Mouse (Mus musculus) spleen, postnatal 14 days (tissue): Measurements from ENCODE around the gene Arl6ip4.

Experiments
- DNase-seq, 2 experiments: peaks; one replicate each; pipeline ENCODE4 v3.0.0; 2021 to 2022; ENCODE audit warnings: low spot score in 2 of 2

Gene Arl6ip4

DNA sequence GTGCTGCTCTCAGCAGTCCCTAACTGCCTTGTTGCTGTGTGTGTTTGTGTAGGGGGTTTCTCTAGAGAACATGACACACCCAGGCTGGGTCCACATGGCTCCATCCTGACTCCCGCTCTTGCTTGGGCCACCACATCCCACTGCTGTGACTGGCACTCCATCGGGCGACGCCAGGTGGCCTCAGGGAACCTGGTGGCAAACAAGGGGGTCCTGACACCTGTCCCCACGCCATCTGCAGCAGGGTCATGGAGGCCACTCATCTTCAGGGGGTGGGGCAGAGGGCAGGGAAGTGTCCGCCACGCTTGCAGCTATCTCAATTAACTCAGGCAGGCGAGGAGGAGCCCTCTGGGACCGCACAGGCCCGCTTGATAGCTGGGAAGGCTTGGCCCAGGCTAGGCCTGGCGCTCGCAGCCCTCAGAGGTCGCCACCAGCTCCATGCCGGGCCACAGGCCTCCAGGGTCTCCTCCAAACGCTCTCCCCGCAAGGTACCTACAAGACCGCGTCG lies 20.8 kb upstream of the Arl6ip4 start:
- DNase-seq = peak; percentile 42 to 44

DNA sequence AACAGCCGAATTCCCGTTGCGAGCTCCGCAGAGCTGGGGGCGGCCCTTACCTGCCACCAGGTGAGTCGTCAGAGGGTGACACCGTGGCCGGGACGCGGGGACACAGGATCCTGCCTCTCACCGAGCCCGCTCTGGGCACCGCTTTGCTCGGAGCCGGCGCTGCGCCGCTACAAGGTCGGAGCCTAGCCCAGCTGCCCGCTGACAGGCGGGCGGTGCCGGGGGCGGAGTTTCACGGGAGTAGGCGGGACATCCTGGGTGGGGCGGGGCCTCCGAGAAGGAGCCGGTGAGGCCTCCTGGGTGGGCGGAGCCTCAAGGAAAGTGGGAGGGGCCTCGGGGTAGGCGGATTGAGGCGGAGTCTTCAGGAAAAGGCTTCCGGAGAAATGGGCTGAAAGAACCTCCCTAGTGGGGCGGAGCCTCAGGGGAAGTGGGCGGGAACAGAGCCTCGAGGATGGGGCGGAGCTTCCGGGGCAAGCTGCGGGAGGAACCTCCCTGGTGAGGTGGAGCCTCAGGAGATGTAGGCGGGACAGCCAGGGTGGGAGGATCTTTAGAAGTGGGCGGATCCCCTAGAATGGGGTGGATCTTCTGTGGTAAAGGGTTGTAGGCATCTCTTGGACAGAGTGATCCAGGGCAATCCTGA lies 20.2 kb upstream of the Arl6ip4 start, which contains the start of gene Abcb9:
Gene Abcb9 (minus strand): TSS at position 203 of the 637 bp plus-strand sequence.
- DNase-seq = peak; percentile 99 to 100

DNA sequence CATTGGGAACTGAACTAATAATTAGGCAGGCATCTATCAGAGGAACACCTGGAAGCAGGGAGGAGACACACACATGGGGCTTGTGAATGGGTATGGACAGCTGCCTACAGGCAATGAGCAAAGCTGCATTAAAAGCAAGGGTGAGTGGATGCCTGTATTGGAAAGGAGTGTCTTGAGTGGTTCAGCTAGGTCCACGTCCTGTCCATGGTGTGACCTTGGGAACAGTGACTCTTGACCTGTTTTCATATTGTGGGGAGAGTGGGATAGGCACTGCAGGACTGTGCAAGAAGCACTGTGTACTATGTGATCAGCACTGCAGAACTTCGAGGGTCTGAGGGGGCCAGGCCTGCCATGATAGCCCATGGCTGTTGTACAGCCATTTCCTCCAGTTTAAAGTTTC lies 17.0 kb upstream of the Arl6ip4 start:
- DNase-seq = no peak

DNA sequence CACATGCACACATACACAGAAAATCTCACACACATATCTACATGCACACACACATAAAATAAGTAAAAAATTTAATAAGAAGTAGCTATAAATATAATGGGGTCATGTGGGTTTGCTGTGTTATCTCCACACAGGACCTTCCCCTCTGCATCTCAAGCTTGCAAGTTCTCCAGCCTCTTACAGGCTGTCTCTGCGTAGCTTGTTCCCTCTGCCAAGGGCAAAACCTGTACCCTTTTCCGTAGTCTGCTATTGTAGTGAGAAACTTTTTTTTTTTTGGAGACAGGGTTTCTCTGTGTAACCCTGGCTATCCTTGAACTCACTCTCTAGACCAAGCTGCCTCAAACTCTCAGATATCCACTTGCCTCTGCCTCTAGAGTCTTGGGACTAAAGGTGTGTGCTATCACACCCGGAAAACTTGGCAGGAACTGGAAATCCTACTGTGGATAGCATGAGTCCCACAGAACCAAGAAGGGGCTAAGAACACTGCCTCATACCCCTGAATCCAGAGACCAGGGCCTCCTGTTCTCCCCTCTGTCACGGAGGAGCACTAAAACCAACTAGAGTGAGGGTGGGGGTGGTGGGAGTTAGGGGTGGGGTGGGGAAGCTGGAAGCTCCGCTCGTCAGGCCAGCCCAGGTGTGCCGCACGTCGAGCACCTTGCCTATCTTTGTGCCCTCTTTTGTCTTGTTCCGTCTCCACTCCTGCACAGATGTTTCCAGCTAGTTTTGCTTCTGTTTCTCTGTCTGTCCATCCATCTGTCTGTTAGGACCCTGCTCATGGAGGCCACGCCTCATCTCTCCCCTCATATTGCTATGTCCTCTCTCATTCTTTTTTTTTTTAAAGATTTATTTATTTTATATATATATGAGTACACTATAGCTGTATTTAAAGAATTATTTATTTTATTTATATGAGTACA lies 15.5 kb upstream of the Arl6ip4 start:
- DNase-seq = no peak

DNA sequence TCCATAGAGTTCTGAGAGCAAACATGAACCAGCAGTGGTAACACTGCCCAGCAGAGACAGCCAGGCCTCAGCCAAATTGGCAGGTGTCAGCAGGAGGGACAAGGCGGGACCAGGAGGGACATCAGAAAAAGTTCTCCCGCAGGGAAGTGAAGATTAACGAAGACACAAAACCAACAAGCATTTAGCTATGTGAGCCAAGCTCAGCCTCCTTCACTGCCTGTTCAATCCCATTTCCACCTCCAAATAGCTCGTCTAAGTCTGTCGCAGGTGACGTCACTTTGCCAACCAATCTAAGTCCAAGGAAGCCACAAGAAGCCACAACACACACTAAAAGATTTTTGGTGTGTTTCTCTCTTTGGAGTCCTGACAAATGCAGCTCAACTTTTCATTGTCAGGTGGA lies 13.6 kb upstream of the Arl6ip4 start:
- no peak for DNase-seq

DNA sequence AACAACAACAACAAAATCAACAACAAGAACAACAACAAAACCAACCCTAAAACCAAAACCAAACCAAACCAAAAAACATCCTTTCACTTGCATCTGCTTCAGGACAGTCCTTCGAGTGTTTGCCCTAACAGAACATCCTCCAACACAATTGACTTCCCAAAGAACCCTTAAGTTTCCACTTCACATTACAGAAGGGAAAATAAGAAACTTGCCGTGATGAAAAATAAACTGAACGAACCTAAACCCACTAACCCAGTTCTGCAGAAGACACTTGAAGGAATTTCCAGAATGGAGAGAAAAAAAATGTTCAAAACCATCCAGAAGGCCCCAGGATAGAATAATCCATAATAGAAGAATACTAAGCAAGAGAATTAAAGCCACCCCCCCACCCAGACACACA lies 12.9 kb upstream of the Arl6ip4 start:
- DNase-seq = no peak

DNA sequence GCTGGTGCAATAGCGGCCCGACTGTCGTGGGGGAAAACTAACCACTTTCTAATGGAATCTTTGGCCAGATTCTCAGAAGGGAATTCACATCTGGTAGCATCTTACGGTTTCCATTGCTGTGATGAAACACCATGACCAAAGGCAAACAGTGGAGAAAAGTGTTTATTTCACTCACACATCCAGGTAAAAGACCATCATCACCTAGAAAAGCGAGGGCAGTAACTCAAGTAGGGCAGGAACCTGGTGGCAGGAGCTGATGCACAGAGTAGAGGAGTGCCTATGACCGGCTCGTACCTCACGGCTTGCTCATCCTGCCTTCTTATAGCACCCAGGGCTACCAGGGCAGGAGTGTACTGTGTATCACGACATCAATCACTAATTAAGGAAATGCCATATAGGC lies 12.3 kb upstream of the Arl6ip4 start:
- DNase-seq = no peak

DNA sequence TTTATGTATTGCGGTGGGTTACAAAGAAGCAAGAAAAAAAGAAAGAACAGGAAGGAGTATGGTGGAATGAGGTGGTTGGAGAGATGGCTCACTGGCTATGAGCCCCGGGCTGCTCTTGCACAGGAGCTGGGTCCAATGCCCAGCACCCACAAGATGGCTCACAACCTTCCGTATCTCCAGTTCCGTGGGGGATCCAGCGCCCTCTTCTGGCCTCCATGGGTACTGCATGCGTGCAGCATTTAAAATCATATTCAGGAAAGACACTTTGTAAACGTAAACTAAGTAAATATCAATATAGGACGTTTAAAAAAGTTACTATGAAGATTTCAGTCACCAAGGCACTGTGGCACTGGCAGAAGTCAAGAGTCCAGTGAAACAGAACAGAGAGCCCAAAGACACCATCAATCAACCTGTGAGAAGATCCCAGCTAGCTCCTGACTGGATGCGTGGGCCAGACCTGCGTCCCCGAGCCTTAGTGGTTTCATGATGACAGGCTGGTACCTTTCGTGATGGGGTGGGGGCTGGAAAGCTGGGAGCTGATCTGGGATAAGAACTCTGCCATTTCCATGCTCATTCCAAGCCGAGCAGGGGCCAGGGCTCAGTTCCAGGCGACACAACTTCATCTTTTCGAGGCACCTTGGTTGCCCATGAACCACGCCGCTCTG lies 4.7 kb upstream of the Arl6ip4 start:
- DNase-seq = peak in 1 of 2 experiments; percentile 59

DNA sequence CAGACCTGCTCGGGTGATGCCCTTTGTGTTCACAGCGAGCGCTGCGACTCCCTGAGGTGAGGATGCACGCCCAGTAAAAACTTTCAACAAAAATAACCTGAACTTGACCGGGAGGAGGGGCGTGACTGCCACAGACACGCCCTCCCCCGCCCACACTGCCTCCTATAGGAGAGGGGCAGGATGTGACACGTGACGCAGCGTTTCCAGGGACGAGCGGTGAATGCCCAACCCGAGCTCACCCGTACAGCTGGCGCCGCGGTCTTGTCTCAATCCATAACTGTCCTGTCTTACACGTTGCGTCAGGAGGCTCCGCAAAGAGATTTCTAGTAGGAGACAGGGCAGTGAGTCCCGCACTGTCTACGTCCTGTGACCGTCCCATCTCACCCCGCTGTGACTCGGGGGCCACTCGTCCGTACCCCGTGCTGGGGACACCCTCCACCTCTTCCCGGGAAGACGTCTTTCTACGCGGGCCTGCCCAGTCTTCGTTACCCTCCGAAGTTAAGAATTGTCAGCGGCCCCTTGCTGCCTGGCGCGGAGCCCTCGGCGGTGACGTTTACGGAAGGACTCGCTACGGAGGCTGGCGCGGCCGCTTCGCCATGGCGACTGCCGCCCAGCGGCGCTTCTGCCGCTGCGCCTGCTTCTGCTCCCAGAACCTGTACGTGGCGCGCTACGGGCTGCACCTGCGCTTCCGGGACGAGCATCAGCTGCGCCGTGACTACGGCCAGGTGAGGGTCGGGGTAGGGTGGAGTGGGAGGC lies 4.0 kb upstream of the Arl6ip4 start, which contains the start of gene Ogfod2:
Gene Ogfod2 (plus strand): TSS at position 556 of the 756 bp plus-strand sequence.
- peak; percentile 86 to 91 for DNase-seq

DNA sequence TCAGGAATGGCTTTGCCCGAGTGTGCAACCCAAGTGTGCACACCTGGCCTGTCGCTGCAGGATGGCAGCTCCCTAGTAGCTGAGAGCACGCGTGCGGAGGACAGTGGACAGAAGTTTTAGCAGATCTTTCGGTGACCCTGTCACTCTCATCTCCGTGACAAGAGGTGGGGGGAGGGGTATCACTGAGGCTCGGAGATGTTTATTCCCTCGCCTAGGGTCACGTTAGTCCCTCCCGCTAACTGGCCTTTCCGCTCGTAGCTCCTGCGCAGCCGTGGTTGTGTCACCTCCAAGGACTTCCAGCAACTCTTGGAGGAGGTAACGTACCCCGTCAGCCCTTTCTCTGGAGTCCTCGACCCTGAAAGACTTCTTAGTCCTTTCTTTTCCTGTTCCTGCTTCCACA lies 3.4 kb upstream of the Arl6ip4 start:
- no peak for DNase-seq

DNA sequence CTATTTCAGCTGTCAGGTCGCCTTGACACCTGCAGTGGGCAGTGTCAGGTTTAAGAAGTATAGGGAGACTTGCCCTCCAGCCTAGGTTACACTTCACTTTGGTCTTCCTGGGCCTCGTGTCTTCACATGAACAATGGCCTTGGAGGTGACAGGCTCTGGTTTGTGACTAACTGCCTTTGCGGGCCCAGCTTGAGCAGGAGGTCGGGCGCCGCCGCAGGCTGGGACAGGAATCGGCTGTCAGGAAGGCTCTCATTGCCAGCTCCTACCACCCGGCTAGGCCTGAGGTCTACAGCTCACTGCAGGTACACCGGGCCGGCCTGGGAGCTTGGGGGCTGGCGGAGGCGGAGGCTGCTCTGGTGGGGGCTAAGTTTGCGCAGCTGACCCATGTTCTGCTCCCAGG lies 2.9 kb upstream of the Arl6ip4 start:
- peak in 1 of 2 experiments; percentile 59 for DNase-seq

DNA sequence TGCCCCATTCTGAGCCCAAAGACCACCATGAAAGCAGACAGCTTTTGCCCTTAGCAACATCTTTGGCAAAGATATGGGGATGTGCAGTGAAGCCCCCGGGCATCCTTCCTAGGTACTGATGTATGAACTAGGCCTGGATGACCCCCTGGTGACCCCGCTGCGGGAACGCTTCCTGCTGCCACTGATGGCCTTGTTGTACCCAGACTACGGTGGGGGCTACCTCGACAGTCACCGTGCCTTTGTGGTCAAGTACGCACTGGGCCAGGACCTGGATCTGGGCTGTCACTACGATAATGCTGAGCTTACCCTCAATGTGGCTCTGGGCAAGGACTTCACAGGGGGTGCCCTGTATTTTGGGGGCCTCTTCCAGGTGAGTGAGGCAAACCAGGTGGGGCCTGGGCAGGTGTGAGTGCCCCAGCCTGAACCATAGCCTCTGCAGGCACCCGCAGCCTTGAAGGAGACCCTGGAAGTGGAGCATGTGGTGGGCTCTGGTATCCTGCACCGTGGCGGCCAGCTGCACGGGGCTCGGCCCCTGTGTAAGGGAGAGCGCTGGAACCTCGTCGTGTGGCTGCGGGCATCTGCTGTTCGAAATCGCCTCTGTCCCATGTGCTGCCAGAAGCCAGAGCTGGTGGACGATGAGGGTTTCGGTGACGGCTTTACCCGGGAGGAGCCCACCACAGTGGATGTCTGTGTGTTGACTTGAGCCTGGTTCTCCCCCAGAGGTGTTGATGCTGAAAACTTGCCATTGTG lies 1.4 kb upstream of the Arl6ip4 start:
- no peak for DNase-seq

DNA sequence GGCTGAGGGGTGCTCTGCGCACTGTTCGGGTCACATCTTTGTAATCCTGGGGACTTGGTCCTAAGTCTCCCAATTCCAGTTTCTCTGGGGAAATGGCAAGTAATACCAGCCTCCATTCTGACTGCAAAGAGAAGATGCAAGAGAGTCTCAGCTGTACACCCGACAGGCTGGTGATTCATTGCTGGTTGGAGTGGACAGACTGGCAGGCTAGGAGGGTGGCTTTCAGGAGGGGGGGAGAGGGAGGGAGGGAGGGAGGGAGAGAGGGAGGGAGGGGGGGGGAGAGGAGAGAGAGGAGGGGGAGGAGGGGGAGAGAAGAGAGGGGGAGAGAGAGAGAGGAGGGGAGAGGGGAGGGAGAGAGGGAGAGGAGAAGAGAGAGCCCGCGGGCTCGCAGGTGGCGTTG lies 358 bp upstream of the Arl6ip4 start:
- no peak for DNase-seq

DNA sequence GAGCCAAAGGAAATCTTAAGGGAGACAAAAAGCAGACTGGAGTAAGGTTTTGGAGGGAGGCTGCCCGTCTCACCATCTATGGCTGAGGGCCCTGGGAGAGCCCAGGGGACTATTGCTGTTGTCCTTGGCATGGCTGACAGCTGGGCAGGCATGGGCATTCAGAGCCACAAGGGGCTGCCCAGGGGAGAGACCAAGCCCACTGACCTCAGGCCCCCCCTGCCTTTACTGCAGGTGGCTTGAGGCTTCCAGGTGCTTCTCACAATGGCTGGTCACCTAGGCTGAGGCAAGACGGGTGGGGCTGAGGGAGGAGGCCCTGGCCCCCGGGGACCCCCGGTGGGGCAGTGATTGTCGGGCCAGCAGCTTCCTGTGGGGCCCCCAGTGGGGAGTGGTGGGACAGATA lies 3.3 kb downstream of the Arl6ip4 start:
- DNase-seq = no peak

DNA sequence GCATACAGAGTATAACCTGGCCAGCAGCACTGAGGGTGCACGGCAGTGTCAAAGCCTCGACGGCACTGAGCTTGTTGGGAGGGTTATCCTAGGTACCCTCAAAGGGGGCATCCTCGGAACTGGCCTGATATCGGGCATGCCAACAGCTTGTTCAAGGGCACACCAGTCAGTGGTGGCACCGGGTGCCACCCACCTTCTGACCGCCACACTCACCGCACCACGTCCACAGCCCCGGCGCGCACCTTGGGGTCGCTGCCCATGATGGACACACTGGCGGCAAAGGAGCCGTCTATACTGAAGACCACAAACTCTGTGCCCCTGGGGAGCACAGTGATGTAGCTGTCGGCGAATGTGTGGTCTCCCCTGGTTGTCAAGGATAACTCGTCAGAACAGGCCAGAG lies 6.5 kb downstream of the Arl6ip4 start:
- DNase-seq = no peak

DNA sequence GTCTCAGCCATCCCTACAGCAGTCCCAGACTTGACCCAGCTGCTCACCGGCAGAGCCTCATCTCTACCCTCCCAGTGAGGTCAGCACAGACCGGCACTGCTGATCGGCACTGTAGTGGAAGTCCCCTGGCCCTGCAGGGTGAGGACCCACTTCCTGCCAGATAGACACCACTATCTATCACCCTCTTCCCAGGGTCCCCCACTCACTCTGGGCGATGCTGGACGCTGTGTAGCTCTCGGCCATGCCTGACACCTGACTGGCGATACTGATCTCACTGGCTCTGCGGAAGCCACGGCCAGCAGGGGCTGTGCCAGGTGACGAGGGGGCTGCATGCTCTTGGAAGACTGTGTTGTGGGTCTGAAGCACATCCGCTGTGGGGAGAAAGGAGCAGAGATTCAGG lies 9.2 kb downstream of the Arl6ip4 start:
- DNase-seq = no peak

DNA sequence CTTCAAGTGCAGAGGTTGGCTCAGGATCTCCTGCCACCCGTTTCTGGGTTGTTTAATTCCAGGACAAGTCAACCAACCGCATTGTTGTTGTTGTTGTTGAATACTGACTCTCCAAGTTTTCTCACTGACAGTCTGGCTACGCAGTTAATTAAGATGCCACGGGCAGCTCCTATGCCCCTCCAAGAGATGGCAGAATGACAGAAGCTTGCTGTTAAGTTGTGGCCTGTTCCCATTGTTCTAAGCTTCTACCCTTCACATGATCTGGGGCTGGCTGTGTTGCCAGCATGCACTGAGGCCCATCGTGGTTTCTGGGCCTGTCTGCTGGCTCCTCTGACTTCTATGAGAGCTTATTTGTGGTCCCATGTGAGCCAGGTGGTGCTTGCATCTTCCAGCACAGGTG lies 18.4 kb downstream of the Arl6ip4 start:
- no peak for DNase-seq

DNA sequence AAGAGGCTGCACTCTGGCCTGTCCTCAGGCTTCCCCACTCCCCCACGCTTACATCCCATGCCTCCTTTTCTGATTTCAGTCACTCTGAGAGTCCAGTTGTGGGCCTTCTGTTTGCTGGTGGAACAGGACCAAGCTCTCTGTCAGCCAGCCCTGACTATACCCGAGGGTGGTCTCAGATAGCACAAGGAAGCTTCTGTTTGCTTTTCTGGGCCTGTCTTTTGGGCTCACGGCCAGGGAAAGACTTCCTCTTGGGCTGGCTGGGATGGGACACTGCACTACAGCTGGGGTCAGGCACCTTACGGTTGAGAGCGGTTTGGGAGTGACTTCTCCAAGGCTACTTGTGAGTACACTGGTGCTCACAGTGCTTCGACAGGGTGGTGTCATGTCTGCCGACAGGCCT lies 22.2 kb downstream of the Arl6ip4 start:
- DNase-seq = no peak

DNA sequence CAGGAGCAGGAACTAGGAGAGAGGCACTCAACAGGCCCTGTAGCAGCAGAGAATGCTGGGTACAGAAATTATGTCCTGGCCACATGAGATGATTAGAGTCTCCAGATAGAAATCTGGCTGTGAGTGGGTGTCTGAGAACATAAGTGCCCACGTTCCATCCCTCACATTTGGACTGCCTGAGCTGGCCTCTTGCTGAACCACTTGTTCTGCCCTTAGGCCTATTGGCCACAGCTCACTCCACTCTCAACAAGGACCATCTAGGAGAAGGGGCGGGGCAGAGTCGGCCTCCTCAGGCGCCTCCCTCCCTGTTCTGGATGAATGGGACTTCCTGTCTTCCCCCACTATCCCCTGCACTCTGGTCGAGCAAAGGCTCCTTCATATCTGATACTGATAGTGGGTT lies 33.1 kb downstream of the Arl6ip4 start:
- no peak for DNase-seq

DNA sequence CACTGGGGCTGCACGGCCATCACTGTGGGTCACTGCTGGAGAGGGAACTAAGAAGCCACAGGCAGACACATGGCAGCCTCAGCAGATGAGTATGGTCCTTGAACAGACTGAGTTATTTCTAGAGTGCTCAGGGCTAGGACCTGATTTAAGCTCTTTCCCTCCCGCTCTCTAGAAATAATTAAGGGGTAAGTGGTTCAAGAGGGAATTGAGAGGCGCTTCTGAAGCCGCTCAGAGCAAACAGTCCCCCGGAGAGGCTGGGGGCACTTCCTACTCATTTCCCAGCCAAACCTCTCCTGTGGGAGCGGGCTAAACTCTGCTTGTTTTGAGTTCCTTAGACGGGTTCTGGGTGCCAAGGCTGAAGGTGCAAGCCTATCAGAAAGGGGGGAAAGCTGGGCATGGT lies 35.0 kb downstream of the Arl6ip4 start:
- no peak for DNase-seq

DNA sequence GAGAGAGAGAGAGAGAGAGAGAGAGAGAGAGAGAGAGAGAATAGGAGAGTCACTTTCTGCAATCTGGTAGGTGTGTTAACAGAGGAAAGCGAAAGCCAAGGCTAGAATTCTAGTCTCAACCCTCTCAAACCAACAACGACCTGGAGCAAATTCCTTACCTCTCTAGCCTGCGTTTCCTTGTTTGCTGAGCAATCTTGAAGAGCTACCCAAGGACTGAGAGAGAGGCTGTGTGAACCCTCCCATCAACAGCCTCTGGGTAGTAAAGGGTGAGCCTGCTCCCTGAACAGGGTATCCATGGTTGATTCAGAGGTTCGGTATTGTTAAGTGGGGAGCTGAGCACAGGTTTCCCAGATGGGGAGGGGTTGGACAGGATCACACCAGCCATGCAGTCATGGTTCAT lies 36.8 kb downstream of the Arl6ip4 start:
- DNase-seq = no peak
